Mouse (Mus musculus): ENCODE data around the gene Hoxc10.

- TF ChIP-seq CTCF (IDR thresholded peaks at IDR 0.05; ENCODE audit: low read depth), result no peak
- TF ChIP-seq EP300 (IDR thresholded peaks at IDR 0.05; ENCODE audit: low read depth), result no peak
Measured at GRCm38 (mm10) chr15:103002821-103003448, 36.3 kb downstream of the Hoxc10 start.

Data from heart, postnatal 0 days (tissue).